Mouse (Mus musculus) lung, adult 2 months (tissue): Measurements from ENCODE around the gene Bphl.

Experiments used
- CTCF ChIP-seq: fragments of 200-500 bp; IDR thresholded peaks from 2 replicates; pipeline ENCODE4 v1.5.1; 2011; ENCODE audit warnings: mild to moderate bottlenecking, low read length, control low read depth; ENCODE audit not compliant: insufficient read depth
- POLR2A ChIP-seq: fragments of 200-500 bp; IDR thresholded peaks from 2 replicates; pipeline ENCODE4 v1.6.1; 2011; ENCODE audit warnings: low read depth, mild to moderate bottlenecking, control low read depth, low read length, borderline replicate concordance; ENCODE audit errors: extremely low read depth

DNA sequence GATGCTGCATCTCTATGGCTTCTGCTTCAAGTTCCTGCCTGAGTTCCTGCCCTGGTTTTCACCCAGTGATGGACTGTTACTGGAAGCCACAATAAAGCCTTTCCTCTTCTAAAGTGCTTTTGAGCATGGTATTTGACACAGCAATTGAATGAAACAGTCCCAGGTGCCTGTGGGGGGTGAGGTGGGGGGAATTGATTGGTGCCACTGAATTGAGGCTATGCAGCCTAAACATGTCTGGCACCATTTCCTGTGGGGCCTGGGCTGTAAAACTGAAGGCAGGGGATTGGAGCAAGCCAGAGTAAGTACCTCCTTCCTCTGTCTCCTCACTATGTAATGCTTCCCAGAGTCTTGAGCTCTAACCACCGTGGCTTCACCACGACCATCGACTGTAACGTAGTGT, 77.3 kb downstream of the Bphl start:
- TF ChIP-seq CTCF = no peak
- no peak for TF ChIP-seq POLR2A
